Mouse (Mus musculus): ENCODE measurements around the gene Neurl4.

DNA sequence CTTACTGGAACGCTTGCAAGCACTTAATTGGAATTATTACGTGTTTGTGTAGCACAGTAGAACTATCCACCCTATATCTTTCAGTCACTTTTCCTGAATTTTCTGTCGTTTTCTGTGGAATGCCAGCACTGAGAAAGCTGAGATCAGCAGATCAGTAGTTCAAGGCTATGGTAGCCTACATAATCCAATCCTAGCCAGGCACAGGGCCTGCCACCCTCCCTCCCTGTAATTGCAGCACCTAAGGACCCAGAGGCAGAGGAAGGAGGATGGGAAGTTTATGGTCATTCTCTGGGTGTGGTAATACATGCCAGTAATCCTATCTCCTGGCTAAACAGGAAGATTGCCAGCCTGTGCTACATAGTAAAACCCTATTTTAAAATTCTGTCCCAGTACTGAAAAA is 21.9 kb downstream of the Neurl4 start:
- no peak for TF ChIP-seq CTCF (IDR thresholded peaks at IDR 0.05; ENCODE audit: low read depth, low read length)
- TF ChIP-seq POLR2A (IDR thresholded peaks at IDR 0.05; ENCODE audit: extremely low read depth, insufficient read depth, low read length), result no peak

Data from liver, adult 2 months (tissue).